Mouse (Mus musculus) embryo, embryonic 10.5 days (tissue): Measurements from ENCODE around the gene 1700008P02Rik.
"Not testable (repeated sequence)": the region's sequence is repeated elsewhere in the genome, so short reads cannot be mapped to it uniquely, and the experiment has no call there.

Experiments
- DNase-seq: peaks from one replicate; pipeline ENCODE4 v3.0.0-alpha.2; 2015; ENCODE audit warnings: low spot score

The 1700008P02Rik gene

DNA sequence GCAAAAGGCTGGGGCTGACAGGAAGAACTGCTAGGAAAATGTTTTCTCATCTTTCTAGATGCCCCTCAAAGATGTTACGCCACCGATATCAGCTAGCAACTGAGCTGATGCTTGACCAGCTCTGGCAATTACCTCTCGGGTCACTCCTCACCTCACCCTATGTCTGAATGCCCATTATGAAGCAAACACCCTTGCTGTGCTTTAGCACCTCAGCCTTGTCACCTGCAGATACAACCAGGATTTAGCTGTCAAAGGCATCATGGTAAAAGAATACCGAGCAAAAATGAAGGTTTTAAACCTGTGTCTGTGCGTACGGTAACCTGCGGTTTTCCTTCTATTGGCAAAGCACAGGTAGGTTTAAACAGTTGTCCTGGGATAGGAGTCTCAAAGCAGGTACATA lies at the start of gene 1700008P02Rik:
Gene 1700008P02Rik (minus strand): TSS at position 101 of the 400 bp plus-strand sequence.
- no peak for DNase-seq

DNA sequence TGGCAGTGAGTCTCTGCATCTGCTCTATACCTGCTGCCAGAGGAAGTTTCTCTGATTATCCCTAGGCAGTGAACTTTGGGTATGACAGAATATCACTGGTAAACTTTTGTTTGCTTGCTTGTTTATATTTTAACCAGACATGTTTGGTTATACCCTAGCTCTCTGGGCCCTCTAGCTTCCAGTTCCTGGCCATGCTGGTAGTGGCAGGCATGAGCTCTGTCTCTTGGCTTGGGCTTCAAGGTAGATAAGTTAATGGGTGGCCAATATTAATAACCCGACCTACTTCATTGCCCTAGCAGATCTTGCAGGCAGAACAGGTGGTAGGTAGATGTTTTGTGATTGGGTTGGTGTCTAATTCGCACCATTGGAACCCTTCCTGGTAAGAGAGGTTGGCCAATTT lies 29.2 kb upstream of the 1700008P02Rik start:
- no peak for DNase-seq

DNA sequence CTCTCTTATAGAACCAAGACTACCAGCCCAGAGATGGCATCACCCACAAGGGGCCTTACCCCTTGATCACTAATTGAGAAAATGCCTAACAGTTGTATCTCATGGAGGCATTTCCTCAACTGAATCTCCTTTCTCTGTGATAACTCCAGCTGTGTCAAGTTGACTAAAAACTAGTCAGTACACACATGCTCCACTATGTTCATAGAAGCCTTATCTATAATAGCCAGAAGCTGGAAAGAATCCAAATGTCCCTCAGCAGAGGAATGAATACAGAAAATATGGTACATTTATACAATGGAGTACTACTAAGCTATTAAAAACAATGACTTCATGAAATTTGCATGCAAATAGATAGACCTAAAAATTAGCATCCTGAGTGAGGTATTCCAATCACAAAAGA lies 17.9 kb upstream of the 1700008P02Rik start:
- not testable (repeated sequence) for DNase-seq

DNA sequence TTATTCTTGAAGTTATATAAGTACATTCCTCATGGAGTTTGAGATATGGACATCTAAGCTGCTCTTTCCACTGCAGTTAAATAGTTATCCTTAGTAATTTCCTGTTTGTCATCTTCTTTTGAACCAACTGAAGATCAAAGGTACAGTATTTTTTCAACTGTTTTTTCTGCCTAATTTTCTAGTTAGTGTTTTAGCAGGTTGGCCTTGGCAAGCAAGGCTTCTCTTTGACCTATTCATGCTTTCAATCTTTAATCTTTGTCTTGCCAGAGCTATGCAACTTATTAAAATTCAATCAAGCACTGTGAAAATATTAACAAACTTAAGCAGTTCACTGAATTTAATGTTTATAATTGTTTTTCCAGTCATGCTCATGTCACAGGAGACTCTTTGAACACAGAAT lies 14.0 kb upstream of the 1700008P02Rik start:
- no peak for DNase-seq

DNA sequence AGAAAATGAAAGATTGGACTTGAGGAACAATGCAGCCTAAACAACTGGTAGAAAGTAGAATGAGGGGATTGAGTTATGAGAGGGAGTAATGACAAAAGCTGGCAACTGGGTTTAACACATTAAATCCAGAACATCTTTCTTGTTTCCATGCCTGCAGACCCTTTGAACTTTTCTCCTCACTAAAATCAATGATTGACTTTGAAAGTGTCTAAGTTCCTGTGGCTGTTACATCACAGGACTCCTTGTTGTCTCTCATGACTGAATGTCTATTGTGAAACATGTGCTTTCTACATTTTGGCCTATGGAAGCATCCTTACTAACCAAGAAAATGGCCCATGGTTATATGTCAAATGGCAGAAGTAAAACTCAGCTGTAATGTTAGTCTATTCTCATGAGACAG lies 2.4 kb downstream of the 1700008P02Rik start:
- no peak for DNase-seq
